Mouse (Mus musculus) right cerebral cortex, adult 2 months (tissue): ENCODE results near the gene Leng9.

Source experiments
- DNase-seq, 2 experiments: peaks; one replicate each; pipeline ENCODE4 v3.0.0; 2021 to 2022; ENCODE audit warnings: low spot score in 2 of 2

Gene Leng9

GRCm38 (mm10) chr7:4144766-4145551, 5.2 kb downstream of the Leng9 start:
- no peak for DNase-seq

DNA sequence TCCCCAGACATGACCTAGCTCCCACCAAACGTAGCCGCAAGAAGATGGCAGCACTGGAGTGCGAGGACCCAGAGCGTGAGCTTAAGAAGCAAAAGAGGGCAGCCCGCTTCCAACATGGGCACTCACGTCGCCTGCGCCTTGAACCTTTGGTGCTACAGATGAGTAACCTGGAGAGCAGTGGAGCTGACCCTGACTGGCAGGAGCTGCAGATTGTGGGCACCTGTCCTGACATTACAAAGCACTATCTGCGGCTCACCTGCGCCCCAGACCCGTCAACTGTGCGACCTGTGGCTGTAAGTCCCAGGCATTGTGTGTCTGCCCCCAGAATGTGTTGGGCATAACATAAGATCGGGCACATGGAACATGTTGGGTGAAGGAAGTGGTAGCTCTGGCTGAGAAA, 6.1 kb downstream of the Leng9 start:
- DNase-seq, result no peak

- DNase-seq, result no peak
These were observed 6.7 kb downstream of the Leng9 start for GRCm38 (mm10) chr7:4143506-4143905.

DNA sequence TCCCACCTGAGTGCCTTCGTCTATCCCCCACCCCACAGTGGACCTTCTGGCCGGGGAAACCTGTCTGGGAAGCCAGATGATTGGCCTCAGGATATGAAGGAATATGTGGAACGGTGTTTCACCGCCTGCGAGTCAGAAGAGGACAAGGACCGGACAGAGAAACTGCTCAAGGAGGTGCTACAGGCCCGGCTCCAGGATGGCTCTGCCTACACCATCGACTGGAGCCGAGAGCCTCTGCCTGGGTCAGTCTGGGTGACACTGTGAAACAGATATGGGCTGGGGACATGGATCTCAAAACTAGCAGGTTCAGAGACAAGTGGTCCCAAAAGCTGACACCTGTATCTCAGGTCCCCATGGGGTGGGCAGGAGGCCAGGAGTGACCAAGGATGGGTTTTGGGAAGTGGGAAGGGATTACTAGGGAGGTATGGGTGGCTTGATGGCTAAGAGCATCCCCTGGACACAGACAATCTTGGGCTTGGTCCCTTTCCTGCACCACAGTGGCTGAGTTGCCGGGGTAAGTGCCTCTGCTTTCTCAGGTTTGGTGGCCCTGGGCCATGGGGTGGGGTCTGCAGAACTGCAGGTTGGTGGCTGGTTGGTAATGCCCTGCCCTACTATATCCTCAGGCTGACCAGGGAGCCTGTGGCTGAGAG, 7.3 kb downstream of the Leng9 start:
- no peak for DNase-seq

DNA sequence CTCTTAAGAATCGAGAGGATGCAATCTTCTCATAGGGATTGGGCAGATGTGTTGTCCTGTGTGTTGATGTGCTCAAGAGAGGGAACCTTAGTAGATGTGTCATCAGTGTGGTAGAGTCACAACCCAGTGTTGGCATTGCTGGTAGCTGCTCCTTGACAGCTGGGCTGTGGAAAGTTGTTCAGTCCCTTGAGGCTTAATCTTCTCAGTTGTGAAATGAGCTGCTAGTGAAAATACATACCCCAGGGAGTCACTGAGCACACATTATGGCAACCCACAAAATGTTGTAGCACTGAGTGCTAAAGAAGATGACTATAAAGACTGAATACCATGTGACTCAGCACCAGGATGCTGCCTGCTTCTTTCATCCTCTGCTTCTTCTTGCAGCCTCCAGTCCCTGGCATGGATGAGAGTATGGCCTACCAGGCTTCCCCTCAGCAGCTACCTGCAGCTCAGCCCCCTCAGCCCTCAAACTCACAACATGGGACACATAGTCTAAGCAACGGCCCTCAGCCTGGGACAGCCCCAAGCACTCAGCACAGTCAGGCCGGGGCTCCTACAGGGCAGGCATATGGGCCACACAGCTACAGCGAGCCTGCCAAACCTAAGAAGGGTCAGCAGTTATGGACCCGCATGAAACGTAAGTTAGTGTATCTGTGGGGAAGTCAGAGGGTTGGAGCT, 8.4 kb downstream of the Leng9 start:
- DNase-seq, result no peak

DNA sequence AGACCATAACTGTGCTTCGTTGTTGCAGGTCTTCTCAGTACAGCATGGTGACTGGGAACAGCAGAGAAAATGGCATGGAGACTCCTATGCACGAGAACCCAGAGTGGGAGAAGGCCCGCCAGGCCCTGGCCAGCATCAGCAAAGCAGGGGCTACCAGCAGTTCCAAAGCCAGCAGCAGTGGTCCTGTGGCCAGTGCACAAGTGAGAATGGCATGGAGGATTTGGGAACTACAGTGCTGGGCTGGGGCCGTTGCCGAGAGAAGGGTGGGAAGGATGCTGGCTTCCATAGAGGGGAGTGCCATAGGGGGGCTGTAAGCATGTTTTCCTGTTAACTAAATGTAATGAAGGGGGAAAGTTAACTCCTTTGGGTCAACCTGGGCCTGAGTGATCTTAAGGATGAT, 10.8 kb downstream of the Leng9 start:
- no peak for DNase-seq

- DNase-seq, result no peak
These were observed 11.5 kb downstream of the Leng9 start for GRCm38 (mm10) chr7:4138671-4139070.

DNA sequence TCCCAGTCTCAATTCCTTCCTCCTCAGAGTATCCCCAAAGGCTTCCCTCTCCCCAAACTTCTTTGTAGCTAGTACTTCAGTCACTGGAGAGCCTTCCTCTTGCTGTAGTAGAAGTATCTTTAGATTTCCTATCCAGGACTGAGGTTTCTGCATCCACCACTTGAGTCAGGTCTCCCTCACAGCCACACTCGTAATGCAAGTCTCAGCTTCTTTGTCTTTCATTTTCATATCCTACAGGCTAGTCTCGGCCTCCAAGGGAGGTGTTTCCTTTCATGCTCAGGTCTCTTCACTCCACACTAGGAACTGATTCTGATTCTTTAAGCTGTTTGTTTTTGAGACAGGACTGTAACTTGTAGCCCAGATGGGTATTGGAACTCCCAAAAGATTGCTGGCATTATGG, 12.0 kb downstream of the Leng9 start:
- DNase-seq, result no peak

- DNase-seq, result no peak
These were observed 12.4 kb downstream of the Leng9 start for GRCm38 (mm10) chr7:4137746-4138145.

DNA sequence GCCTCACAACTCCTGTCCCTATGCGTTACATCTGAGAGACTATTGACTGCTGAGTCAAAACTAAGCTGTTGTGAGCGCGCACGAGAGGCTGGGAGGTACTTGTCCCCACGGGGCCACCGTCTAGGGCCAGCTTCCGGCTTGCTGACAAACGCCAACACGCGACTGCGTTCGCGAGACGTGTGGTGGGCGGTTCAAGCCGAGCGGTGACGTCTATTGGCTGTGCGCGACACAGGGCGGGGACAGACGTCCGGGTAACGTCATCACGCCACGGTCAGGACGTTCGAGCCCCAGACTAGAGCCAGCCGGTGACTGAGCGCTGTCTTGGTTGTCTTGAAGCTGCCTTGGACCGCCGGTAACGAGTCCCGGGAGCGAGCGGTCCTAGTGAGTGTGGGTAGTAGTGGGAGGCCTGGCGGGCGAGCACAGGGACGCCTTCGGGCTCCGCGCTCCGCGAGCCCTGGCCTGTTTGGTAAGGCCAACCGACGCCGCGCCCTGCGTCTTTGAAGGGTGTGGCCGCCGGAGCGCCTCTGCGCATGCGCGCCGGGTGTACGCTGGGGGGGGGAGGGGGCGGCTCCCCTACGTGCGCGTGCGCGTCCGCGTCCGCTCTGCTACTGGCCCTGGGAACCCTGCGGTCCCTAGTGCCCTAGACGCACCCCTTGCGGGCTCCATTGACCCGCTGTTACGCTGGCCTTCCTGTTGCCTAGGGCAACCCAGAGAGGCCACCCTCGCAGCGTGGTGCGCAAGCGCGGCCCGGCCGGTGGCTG, 13.2 kb downstream of the Leng9 start, which contains the start of gene Leng8:
Gene Leng8, plus strand, starts transcription at position 269 of the 761 bp plus-strand sequence.
- DNase-seq, result peak; percentile 99 to 100

DNA sequence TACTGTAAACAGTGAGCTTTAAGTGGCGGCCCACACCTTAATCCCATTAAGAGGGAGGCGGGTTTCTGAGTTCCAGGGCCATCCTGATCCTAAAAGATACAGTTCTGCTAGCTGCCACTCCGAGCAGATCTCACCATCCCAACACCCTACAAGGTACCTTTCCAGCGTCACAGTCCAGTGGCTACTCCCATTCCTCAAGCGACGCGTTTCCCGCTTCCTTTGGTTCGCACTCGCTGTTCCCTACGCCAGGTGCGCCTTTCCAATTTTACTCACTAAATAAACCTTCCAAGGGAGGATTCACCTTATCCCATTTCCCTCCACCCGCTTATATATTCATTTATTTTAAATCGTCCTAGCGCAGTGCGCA, 13.8 kb downstream of the Leng9 start:
- no peak for DNase-seq

- peak; percentile 1 to 2 for DNase-seq
These were observed 15.3 kb downstream of the Leng9 start for GRCm38 (mm10) chr7:4134911-4135310.

DNA sequence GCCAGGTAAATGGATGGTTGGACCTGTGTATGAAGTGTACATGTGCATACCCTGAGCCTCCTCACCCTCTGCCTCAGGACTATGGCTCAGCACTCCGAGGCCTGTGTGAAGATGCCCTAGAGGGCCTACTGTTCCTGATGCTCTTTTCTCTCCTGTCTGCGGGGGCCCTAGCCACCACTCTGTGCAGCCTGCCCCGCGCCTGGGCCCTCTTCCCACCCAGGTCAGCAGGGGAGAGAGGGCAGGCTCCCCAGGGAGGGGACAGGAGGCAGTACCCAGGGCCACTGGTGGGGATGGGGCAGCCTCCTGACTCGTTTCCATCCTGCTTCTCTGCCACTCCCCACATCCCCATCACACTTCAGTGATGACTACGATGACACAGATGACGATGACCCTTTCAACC, 17.2 kb downstream of the Leng9 start:
- DNase-seq, result no peak

GRCm38 (mm10) chr7:4132581-4132980, 17.6 kb downstream of the Leng9 start:
- DNase-seq, result peak; percentile 58 to 75

DNA sequence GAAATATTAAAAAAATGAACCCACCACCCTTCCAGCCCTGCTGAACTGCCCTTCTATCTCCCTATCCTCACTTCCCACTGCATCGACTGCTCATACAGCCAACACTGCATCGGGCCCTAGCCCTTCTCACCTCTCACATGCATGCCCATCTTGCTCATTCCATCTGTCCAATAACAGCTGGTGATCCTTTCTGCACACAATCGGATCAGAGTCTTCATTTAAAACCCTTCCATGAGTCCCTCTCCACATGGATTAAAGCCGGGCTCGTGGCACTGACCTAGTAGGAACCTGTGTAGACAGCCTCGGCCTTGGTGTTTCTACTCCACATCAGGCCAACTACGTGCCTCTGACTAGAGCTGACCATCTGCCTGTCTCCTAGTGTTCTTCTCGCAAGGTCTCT, 18.2 kb downstream of the Leng9 start:
- no peak for DNase-seq

GRCm38 (mm10) chr7:4130686-4131452, 19.3 kb downstream of the Leng9 start:
- DNase-seq, result peak; percentile 84 to 87

DNA sequence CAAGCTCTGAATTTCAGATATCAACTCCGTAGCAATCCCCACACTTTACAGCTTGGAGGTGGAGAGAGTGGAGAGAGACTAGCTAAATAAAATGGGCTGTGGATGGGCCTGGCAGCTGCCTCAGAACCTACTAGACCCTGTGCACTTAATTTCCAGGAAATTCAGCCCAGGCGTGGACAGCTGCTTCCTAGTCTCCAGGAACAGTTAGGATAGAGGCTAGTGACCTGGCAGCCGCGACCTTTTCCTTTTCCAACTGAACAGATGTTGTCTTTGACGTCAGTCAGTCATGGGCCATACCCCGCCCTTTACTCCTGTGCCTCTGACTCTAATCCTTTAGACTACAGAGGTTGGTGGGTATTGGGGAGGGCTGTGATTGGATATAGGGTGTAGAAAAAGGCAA, 21.3 kb downstream of the Leng9 start:
- peak in 1 of 2 experiments; percentile 4 for DNase-seq

DNA sequence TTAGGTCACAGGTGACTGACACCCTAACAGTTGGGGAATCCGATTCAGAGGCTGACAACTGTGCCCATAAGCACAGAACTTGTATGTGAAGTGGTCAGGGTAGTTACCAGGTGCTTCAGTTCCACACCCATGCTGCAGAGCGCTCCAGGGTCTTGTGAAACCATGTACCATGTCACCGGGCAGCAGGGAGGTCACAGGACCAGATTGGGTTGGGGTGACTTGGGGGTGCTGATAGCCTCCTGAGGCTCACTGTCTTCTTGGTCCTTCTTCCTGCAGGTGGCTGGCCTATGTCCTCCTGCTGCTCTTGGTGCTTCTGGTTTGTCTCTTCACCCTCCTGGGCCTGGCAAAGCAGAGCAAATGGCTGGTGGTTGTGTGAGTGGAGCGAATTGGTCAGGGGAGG, 22.3 kb downstream of the Leng9 start:
- no peak for DNase-seq

DNA sequence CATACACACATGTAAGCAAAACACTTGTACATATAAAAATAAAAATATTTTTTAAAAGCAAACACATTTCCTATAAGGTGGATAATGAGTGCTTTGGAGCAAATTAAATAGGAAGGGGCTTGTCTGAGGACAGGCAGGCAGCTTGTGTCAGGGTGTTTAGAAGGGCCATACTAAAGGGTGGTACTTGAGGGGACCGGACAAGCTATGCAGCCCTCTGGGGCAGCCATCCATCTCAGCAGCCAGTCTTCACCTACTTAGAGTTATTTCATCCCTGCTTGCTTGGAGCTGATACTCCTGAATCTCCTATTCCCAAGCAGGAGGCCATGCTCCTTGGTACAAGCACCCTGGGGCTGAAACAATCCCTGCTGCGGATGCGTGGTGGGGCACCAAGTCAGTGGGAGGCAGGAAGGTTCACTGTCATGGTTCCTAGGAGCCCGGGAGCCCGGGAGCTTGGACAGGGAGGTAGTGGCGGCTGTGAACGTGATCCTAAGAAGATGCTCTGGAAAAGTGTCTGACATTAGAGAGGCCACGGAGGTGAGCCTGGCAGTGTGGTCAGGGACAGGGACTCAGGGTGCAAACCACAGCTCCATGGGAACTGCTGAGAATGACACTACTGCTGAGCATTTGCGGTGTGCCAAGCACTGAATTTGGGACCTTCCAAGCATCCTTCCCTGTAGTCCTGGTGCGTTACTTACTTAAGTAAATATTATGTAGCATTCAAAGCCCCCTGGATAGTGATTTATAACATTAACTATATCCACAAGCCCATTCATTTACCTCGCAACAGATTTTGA, 23.0 kb downstream of the Leng9 start:
- no peak for DNase-seq

GRCm38 (mm10) chr7:4125306-4125705, 24.9 kb downstream of the Leng9 start:
- no peak for DNase-seq

DNA sequence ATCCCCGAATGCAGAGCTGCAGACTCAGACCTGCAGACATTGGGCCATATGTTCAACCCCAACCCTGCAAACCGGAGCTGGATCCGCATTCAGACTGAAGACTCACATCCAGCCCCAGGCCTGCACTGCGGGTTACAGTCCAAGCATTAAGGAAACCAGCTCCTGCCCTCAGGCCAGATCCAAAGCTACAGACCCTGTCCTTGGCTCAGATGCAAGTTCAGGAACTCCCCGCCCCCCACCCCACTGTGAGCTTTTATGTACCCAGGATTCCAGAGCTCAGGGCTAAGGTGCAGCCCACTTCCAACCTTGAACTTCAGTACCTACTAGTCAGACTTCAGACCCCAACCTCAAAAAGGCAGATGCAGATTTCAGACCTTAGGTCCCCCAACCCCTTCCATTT, 25.3 kb downstream of the Leng9 start:
- DNase-seq, result no peak
